Mouse (Mus musculus) Muller cell, postnatal 12 days (primary cell): ENCODE measurements around the gene Spp2.

Experiments used
- DNase-seq: peaks from one replicate; pipeline ENCODE4 v3.0.0-alpha.2; 2015; ENCODE audit errors: inconsistent ontology term

Gene Spp2

GRCm38 (mm10) chr1:88406807-88407198 lies at the start of gene Spp2:
Gene Spp2, plus strand, starts transcription at chr1:88406961.
- DNase-seq: no peak

DNA sequence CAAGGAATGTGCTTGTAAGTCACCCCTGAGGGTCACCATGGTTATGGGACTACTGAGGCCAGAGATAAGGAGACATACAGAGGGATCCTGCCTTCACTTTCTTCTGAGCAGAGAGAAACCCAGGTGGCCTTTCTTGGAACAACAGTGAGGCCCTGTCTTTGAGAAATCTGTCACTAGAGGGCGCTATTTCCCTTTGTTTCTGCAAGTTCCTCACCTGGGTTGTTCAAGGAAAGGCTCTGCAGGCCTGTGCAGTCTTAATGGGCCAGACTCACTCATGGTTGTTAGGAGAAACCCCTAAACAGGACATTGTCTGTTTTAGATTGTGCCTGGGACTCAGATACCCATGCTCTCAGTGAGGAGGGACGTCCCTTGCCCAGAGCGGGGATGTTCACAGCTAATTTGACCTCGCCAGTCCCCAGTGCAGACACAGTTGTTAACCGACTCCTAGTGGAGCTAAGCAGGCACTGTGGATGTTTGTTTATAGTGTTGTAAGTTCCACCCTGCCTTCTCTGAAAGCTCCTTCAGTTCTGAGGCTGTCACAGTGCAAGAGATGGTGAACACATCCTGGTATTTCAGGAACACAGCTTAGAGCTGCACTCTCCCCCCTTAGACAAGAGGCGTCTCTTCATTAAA lies 49.2 kb upstream of the Spp2 start:
- peak; percentile 82 for DNase-seq

DNA sequence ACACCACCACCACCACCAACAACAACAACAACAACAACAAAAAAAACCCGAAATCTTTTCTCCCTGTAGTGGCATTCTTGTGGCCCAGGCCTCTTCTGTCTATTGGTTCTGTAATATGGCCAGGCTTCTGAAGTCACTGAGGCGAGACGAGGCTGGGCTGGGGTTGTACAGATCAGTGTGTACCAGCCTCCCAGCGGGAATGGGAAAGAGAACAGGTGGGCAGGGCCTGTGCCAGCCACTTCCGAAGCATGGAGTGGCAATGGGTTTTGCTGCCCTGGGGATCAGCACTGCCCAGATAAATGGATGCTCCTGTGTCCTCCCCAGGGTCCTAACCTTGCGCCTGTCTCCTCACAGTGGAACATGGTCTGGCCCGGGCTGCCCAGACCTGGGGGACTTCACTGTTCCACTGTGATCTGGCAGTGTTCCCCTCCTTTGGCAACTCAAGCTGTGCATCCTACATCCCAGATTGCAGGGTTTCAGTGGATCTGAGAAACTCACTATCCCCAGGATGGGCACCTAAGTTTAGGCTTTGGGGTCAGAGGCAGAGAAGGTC lies 48.6 kb upstream of the Spp2 start:
- DNase-seq: no peak

DNA sequence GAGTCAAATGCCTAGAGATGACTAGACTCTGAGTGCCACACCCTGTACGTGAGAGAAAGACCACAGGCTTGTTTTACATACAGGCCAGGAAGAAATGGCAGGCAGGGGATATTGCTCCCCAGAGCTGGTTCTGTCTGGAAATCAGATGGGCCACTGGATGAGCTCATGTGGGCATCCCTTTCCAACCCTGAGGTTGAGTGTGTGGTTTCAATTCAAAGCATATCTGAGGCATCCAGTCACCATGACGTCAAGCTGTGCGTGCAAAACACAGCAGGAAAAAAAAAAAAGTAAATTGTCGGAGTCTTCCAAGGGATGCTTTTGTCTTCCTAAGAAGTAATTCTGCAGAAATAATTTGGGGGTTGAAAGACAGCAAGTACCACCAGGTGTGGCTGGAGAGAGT lies 45.7 kb upstream of the Spp2 start:
- DNase-seq: peak; percentile 87

DNA sequence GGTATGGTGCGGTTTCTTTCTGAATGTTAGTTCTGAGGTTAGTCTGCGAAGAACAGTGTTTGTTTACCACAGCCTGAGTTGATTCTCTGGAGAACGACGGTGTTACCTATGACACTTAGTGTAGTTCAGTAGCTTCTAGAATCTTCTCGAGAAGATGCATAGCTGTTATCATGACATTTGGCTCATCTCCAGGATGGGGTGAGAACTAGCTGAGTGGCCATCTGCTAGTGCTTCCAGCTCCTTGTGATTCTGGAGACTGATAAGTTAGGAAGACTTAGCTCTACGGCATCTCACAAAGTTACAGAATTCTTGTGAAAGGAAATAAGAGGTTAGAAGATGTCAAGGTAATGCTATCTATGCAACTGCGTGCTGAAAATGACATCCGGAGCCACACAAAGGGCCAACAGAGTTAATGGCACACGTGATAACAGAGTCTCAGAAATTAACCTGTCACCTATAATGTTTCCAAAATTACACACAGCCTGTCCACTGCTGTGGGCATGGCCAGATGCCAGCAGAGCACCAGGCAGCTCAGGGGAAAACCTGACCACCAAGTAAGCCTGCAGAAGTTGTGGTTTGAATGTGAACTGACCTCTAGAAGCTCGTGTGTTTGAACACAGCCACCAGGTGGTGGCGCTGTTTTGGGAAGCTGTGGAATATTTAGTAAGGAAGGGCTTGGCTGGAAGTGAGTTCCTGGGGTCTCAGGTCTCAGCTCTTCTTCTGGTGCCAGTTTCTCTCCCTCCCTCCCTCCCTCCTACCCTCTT lies 39.7 kb upstream of the Spp2 start:
- DNase-seq: no peak

DNA sequence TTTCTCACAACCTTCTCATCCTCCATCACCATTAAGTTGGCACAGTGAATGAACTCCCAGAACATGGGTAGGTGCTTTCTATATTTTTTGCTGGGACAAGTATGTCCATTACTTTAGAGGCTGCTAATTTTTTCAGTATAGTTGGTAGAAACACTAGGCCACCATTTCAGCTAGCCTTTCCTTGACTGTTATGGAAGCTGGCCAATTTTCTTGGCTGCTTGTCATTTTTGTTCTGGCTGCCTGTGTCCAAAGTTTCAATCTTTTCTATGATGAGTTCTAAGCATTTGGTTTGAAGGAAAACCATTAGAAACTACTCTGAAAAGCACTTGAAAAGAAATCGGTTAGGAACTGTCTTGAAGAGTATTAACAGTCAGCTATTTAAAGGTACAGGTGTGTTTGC lies 28.3 kb upstream of the Spp2 start:
- DNase-seq: peak; percentile 22

GRCm38 (mm10) chr1:88391632-88392031 lies 15.1 kb upstream of the Spp2 start:
- no peak for DNase-seq

GRCm38 (mm10) chr1:88393321-88393720 lies 13.4 kb upstream of the Spp2 start:
- DNase-seq: peak; percentile 66

DNA sequence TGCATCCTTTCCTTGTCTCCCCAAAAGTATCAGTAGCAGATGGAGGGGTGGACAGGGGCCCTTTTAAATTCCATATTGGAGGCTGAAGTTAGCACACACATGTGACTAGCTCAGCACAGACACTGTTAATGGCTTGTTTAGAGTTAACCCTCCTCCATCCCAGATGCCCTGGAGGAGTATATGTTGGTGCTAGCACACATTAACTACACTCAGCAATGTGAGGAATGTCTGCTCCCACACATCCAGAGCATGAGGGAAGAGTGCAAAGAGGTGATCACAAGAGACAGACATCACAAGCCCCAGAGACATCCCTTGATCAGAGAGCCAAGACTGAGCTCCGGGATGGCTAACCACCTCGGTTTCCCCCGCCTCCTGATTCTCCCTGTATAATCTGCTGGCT lies 3.4 kb upstream of the Spp2 start:
- DNase-seq: peak; percentile 17

DNA sequence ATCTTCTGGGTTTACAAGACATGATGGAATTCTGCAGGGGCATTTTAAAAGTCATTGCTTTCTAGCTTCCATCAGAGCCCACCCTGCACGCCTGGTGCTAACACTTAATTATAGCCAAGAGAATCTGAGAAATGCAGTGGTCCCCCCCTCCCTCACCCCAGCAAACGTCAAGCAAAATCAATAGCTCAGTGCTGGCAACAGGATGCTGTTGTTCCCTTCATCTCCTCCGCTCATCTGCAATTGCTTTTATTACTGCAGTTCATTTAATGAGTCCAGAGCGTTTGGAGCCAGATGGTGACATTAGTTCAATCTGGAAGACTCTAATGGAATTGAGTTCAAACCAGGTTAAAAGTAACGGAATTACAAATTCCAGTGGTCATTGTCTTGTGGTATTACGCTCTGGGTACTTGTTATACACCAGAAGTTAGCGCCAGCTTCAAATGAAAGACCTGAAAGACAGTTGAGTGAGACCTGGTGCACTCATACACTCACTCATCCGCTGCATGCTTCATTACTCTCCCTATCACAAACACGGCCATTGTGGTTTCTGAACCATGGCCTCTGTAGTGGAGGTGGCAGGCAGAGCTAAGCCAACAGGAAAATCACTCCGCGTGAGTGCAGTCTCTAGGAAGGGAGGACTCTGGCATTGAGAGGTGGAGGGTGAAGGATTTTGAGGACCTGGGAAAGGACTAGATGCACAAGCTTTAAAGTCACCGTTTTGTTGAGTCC lies 519 bp upstream of the Spp2 start:
- DNase-seq: peak; percentile 79

DNA sequence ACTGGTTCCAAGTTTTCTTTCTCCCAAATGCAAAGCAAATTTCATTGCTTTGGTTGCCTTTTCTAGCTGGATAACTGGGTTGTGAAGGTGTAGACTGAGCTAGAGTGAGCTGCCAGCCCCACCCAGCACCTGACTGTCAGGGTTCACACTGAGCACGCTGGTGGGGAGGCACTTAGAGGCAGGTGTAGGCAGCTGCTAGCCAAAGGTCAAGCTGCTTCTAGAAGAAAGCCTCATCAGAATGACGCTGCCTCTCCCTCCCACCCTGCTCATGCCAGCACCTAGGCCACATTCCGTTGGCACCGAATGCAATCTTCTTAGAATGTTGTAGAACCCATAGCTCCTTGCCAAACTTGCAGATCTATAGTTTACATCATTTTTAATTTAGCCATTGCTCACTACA lies 1.6 kb downstream of the Spp2 start:
- no peak for DNase-seq

- DNase-seq: no peak
These were observed 5.3 kb downstream of the Spp2 start for GRCm38 (mm10) chr1:88412013-88412412.

DNA sequence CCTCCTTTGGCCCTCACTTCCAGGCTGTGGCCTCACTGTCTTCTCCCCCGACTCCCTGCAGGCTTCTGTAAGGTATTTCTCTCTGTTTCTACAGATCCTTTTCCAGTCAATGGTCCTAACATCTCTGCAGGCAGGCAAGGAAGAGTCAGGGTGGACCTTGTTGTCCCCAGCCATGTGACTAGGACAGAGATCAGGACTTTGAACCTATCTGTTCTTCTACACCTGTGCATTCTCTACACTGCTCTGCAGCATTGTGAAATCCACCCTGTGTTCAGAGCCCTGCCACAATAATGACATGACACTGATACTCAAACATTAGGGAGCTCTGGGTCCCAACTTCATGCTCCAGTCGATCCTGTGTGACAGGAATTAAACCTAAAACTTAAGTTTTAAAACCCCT lies 12.2 kb downstream of the Spp2 start:
- no peak for DNase-seq

DNA sequence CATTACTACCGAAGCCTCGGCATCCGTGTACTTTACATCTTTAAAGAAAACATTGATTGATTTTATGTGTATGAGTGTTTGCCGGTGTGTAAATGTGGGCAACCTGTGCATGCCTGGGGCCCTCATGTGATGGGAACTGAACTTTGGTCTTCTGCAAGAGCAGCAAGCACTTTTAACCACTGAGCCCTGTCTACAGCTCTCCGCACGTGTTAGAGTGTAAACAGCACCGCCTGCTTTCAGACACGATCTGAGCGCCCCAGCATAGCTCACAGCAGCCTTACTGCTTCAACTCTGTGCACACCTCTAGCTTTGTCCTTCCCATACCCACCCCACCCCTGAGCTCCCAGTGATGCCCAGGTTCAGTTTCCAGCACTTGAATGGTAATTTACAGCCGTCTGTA lies 15.3 kb downstream of the Spp2 start:
- no peak for DNase-seq

DNA sequence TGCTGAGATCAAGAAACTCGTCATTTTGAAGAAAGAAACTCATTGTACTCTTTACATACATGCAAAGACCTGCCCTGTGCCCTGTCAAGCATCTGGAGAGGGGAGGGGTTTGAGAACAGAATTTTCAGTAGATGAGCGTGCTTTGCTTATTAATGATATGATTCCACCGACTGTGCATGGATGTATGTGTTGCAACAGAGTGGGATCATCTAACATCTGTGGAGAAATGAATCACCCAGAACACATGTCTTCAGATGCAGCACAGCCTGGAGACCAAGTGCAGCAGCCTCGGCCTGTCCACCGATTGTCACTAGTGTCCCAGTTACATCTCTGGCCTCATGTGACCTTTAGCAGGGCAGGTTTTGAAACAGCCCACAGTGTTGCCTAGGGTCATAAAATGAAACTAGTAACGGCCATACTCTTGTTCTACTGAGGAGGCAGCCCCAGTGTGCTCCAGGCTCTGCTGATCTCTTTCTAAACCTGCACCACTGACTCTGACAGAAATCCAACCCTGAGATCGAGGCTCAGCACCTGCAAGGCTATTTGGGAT lies 16.2 kb downstream of the Spp2 start:
- no peak for DNase-seq

DNA sequence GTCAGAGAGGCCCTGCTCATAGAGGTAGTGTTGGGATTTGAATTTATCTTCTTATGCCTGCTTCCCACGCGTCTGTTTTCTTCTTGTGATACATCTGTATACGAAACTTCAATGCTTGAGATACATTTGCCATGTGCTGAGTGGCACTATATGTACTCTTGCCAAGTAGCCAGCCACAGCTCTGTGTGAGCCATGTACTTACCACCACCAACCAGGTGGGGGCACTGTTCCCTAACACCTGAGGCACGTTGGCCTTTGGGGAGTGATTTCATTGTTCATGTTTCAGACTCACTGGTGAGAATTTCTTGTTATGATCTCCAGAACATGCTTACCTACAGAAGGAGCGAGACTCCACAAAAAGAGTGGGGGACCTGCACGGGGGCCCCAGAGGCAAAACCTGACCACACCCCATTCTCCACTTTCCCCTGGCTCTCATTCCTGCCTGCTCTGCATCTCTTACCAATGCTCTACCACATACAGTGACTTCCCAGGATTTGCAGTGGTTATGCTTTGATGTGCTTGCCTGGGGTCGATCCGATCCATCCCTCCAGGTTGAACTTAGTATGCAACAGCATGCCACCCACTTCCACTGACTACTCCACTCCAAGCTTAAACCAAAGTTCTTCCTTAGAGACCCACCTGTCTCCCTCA lies 18.0 kb downstream of the Spp2 start:
- peak; percentile 85 for DNase-seq

GRCm38 (mm10) chr1:88427987-88428741 lies 21.4 kb downstream of the Spp2 start:
- DNase-seq: peak; percentile 14

GRCm38 (mm10) chr1:88429413-88429812 lies 22.7 kb downstream of the Spp2 start:
- DNase-seq: no peak

DNA sequence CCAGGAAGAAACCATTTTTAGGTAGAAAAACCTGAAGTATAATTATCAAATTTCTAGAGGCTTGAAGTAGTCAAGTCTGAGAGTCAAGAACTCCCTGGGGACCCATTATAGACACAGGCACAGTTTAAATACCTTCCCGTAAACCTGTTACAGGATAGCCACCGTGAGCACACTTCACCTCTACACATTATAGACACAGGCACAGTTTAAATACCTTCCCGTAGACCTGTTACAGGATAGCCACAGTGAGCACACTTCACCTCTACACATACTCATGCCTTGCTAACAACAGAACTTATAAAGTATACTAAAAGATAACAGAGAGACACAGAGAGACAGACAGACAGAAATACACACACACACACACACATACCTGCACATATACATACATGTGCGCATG lies 24.5 kb downstream of the Spp2 start:
- DNase-seq: no peak

DNA sequence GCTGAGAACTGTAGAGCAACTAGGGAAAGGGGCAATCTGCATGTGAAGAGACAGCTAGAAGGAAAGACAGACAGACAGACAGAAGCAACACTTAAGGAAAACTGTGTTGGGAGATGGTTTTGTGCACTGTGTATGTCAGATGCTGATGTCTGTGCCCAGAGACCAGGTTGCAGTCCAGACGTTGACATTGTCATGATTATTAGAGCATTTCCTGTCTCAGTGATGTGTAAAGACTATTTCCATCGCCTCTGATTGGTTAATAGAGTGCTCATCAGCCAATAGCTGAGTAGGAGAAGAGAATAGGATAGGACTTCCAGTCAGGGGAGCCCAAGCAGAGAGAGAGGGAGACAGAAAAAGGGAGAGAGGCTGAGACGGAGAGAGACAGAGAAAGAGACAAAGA lies 25.8 kb downstream of the Spp2 start:
- no peak for DNase-seq
